In genomic region chr8:35070246-35070989, GRCm38 (mm10) we compare ENCODE assay signal across 10 mouse cellular contexts.
DNase-seq lines count a peak whose midpoint lies in the region; ATAC-seq lines count a peak whose summit lies in the region.
"Had no signal": no experiment of that assay in that cellular context is flagged by ENCODE, and none has a peak within 500 bp of the region (broad histone marks: within the 10 kb centered on the region; RNA-seq: fewer than 3 reads in every experiment).

No protein-coding gene starts in this region.

- peak; percentile 71; the same call in 1 of the 2 replicates for ATAC-seq in embryonic facial prominence, embryonic 13.5 days (ENCODE audit: insufficient number of reproducible peaks, insufficient read depth, low FRiP score, low TSS enrichment, low read depth)
- ATAC-seq in limb, embryonic 13.5 days (ENCODE audit: low FRiP score, low read depth) = peak; percentile 86
- ATAC-seq: forebrain, embryonic 13.5 days had no signal

- no peak overlapping the region for H3K4me3 ChIP-seq in embryonic facial prominence, embryonic 13.5 days
- H3K4me3 ChIP-seq in embryonic facial prominence, embryonic 10.5 days = no peak overlapping the region
- no peak overlapping the region for H3K4me3 ChIP-seq in limb, embryonic 13.5 days
- no peak overlapping the region for H3K4me3 ChIP-seq in limb, embryonic 10.5 days
- H3K4me3 ChIP-seq: forebrain, embryonic 13.5 days; limb, embryonic 12.5 days had no signal

- H3K27ac ChIP-seq in embryonic facial prominence, embryonic 13.5 days = peak overlapping the region; percentile 82
- no peak overlapping the region for H3K27ac ChIP-seq in embryonic facial prominence, embryonic 10.5 days (replicated peaks)
- H3K27ac ChIP-seq in limb, embryonic 13.5 days = peak overlapping the region; percentile 61; the same call in 1 of the 2 replicates
- H3K27ac ChIP-seq in limb, embryonic 10.5 days = no peak overlapping the region
- H3K27ac ChIP-seq: forebrain, embryonic 13.5 days; limb, embryonic 12.5 days had no signal

- H3K4me1 ChIP-seq in embryonic facial prominence, embryonic 13.5 days = peaks cover 13% of the 10 kb centered on the region
- no peaks in the 10 kb centered on the region for H3K4me1 ChIP-seq in embryonic facial prominence, embryonic 10.5 days
- no peaks in the 10 kb centered on the region for H3K4me1 ChIP-seq in limb, embryonic 13.5 days
- no peaks in the 10 kb centered on the region for H3K4me1 ChIP-seq in limb, embryonic 10.5 days
- H3K4me1 ChIP-seq: forebrain, embryonic 13.5 days; limb, embryonic 12.5 days had no signal

- DNase-seq in embryonic facial prominence, embryonic 10.5 days (ENCODE audit: low spot score) = no peak
- DNase-seq in limb, embryonic 10.5 days (ENCODE audit: low spot score) = no peak
- peak; percentile 7 to 80 for DNase-seq in layer of hippocampus, adult 18-20 months (ENCODE audit: low spot score in 2 of 2)
- DNase-seq in right cerebral cortex, adult 2 months (ENCODE audit: low spot score in 2 of 2) = peak; percentile 44 to 47
- DNase-seq in cerebellum, adult 9-11 months = no peak
- DNase-seq in lung, adult 18-20 months = no peak

- no peaks in the 10 kb centered on the region for H3K9me3 ChIP-seq in embryonic facial prominence, embryonic 13.5 days
- H3K9me3 ChIP-seq in embryonic facial prominence, embryonic 10.5 days = no peaks in the 10 kb centered on the region
- no peaks in the 10 kb centered on the region for H3K9me3 ChIP-seq in limb, embryonic 13.5 days
- no peaks in the 10 kb centered on the region for H3K9me3 ChIP-seq in limb, embryonic 10.5 days (replicated peaks)
- H3K9me3 ChIP-seq: forebrain, embryonic 13.5 days had no signal

- H3K4me2 ChIP-seq in embryonic facial prominence, embryonic 13.5 days = no peak overlapping the region
- H3K4me2 ChIP-seq in limb, embryonic 13.5 days (replicated peaks) = no peak overlapping the region
- H3K4me2 ChIP-seq: forebrain, embryonic 13.5 days; limb, embryonic 12.5 days had no signal

- H3K9ac ChIP-seq in embryonic facial prominence, embryonic 13.5 days = no peak overlapping the region
- H3K9ac ChIP-seq in limb, embryonic 13.5 days = no peak overlapping the region
- H3K9ac ChIP-seq: forebrain, embryonic 13.5 days; limb, embryonic 12.5 days had no signal

- WGBS in embryonic facial prominence, embryonic 13.5 days = 44% methylated on average over 7 of the region's 7 CpGs
- WGBS in embryonic facial prominence, embryonic 10.5 days = 85% methylated on average over 7 of the region's 7 CpGs
- 49% methylated on average over 7 of the region's 7 CpGs for WGBS in limb, embryonic 13.5 days
- 91% methylated on average over 7 of the region's 7 CpGs for WGBS in limb, embryonic 10.5 days

- H3K36me3 ChIP-seq in embryonic facial prominence, embryonic 13.5 days = no peaks in the 10 kb centered on the region
- no peaks in the 10 kb centered on the region for H3K36me3 ChIP-seq in embryonic facial prominence, embryonic 10.5 days (replicated peaks)
- no peaks in the 10 kb centered on the region for H3K36me3 ChIP-seq in limb, embryonic 13.5 days
- H3K36me3 ChIP-seq in limb, embryonic 10.5 days = no peaks in the 10 kb centered on the region
- H3K36me3 ChIP-seq: limb, embryonic 12.5 days had no signal

- H3K27me3 ChIP-seq in embryonic facial prominence, embryonic 13.5 days = no peaks in the 10 kb centered on the region
- no peaks in the 10 kb centered on the region for H3K27me3 ChIP-seq in embryonic facial prominence, embryonic 10.5 days (replicated peaks; ENCODE audit: low read depth, poor library complexity, severe bottlenecking)
- no peaks in the 10 kb centered on the region for H3K27me3 ChIP-seq in limb, embryonic 13.5 days
- H3K27me3 ChIP-seq in limb, embryonic 10.5 days (ENCODE audit: low read depth, poor library complexity, severe bottlenecking) = no peaks in the 10 kb centered on the region
- H3K27me3 ChIP-seq: forebrain, embryonic 13.5 days; limb, embryonic 12.5 days had no signal

Comparison
In these comparisons a context has a peak if more than half of its experiments do, and no peak if none do; other contexts are left out.
1. H3K27ac ChIP-seq: peak in embryonic facial prominence, embryonic 13.5 days (single experiment) and limb, embryonic 13.5 days (single experiment); none in embryonic facial prominence, embryonic 10.5 days (single experiment) and limb, embryonic 10.5 days (single experiment).
2. DNase-seq: peak in layer of hippocampus, adult 18-20 months (2 of 2) and right cerebral cortex, adult 2 months (2 of 2); none in embryonic facial prominence, embryonic 10.5 days (single experiment), limb, embryonic 10.5 days (single experiment), cerebellum, adult 9-11 months (single experiment) and lung, adult 18-20 months (0 of 2).